Mouse (Mus musculus) CH12.LX (cell line): Measurements from ENCODE around the gene Sesn2. TPM values are rescaled to one million over a fixed set of nuclear protein-coding genes. Genes with fewer than 3 reads are reported as not detected.

Experiments used
- DNase-seq: peaks from one replicate; pipeline ENCODE4 v3.0.0-alpha.2; 2013; ENCODE audit errors: extremely low read depth
- H3K27ac ChIP-seq: 2 replicates; pipeline ENCODE4 v1.5.1; 2012; ENCODE audit warnings: low read depth, mild to moderate bottlenecking, control low read depth, moderate library complexity; ENCODE audit not compliant: insufficient read depth
- H3K27me3 ChIP-seq: replicated peaks from 2 replicates; pipeline ENCODE3; 2012; ENCODE audit warnings: inconsistent platforms
- H3K36me3 ChIP-seq, 2 experiments: replicated peaks in 1 of 2; 2 replicates each; pipeline versions ENCODE3 to v1.6.1; 2012; ENCODE audit warnings: inconsistent platforms in 1 of 2, low read length in 1 of 2, mild to moderate bottlenecking in 1 of 2, mixed read lengths in 1 of 2, moderate library complexity in 1 of 2; ENCODE audit not compliant: control insufficient read depth in 1 of 2, insufficient read depth in 1 of 2
- H3K4me1 ChIP-seq, 2 experiments: 2 replicates each; pipeline ENCODE4 v1.6.1; 2012; ENCODE audit warnings: inconsistent platforms in 1 of 2, moderate library complexity in 1 of 2; ENCODE audit not compliant: insufficient read depth in 2 of 2, control insufficient read depth in 1 of 2
- H3K4me2 ChIP-seq: 2 replicates; pipeline ENCODE4 v1.6.1; 2012; ENCODE audit warnings: low read depth, mild to moderate bottlenecking, control low read depth; ENCODE audit not compliant: poor library complexity, insufficient read depth, severe bottlenecking
- H3K4me3 ChIP-seq, 3 experiments: fragments of 150-350 bp in 1 of 3; sonication (generic) in 1 of 3; replicated peaks in 1 of 3; 2 replicates each; pipeline versions ENCODE3 to v1.5.1; 2011 to 2012; ENCODE audit warnings: low read depth in 2 of 3, low read length in 2 of 3, mild to moderate bottlenecking in 2 of 3, moderate library complexity in 2 of 3, control low read depth in 1 of 3, improper control_type of control experiment in 1 of 3, inconsistent platforms in 1 of 3, mixed read lengths in 1 of 3; ENCODE audit not compliant: poor library complexity in 1 of 3
- H3K79me2 ChIP-seq: replicated peaks from 2 replicates; pipeline ENCODE4 v1.6.1; 2012; ENCODE audit warnings: mild to moderate bottlenecking, moderate library complexity; ENCODE audit not compliant: control insufficient read depth, poor library complexity, insufficient read depth, severe bottlenecking; ENCODE audit errors: extremely low read depth
- H3K9ac ChIP-seq: 2 replicates; pipeline ENCODE4 v1.6.1; 2012; ENCODE audit warnings: low read depth, mild to moderate bottlenecking, control low read depth, moderate library complexity; ENCODE audit not compliant: insufficient read depth
- H3K9me3 ChIP-seq: replicated peaks from 2 replicates; pipeline ENCODE3; 2012; ENCODE audit warnings: low read length, inconsistent platforms, mixed read lengths
- BHLHE40 ChIP-seq: IDR thresholded peaks from 2 replicates; pipeline ENCODE4 v1.6.1; 2011; ENCODE audit warnings: mild to moderate bottlenecking, low read depth, low read length, improper control_type of control experiment
- CHD1 ChIP-seq: IDR thresholded peaks from 2 replicates; pipeline ENCODE4 v1.6.1; 2012; ENCODE audit warnings: low read depth, low read length, improper control_type of control experiment, inconsistent platforms
- CHD2 ChIP-seq: IDR thresholded peaks from 2 replicates; pipeline ENCODE4 v1.6.1; 2011; ENCODE audit warnings: low read length, improper control_type of control experiment
- CTCF ChIP-seq, 2 experiments: IDR thresholded peaks in 1 of 2; conservative IDR thresholded peaks in 1 of 2; 2 replicates each; pipeline ENCODE4 v1.5.1; 2011 to 2012; ENCODE audit warnings: low read depth in 2 of 2, low read length in 2 of 2, improper control_type of control experiment in 1 of 2, inconsistent platforms in 1 of 2, mild to moderate bottlenecking in 1 of 2, moderate library complexity in 1 of 2
- E2F4 ChIP-seq: IDR thresholded peaks from 2 replicates; pipeline ENCODE4 v1.6.1; 2011; ENCODE audit warnings: low read depth, low read length, improper control_type of control experiment; ENCODE audit not compliant: insufficient replicate concordance
- ELF1 ChIP-seq: IDR thresholded peaks from 2 replicates; pipeline ENCODE4 v1.6.1; 2014; ENCODE audit warnings: low read depth, mild to moderate bottlenecking, inconsistent platforms, low read length, improper control_type of control experiment
- ETS1 ChIP-seq: conservative IDR thresholded peaks from 2 replicates; pipeline ENCODE4 v1.6.1; 2012; ENCODE audit warnings: low read depth, mild to moderate bottlenecking, inconsistent platforms, low read length, improper control_type of control experiment, moderate library complexity
- GABPA ChIP-seq: IDR thresholded peaks from 2 replicates; pipeline ENCODE4 v1.6.1; 2012; ENCODE audit warnings: low read depth, low read length, improper control_type of control experiment, inconsistent platforms; ENCODE audit not compliant: insufficient replicate concordance
- HCFC1 ChIP-seq: IDR thresholded peaks from 2 replicates; pipeline ENCODE4 v1.6.1; 2012; ENCODE audit warnings: low read depth, mild to moderate bottlenecking, inconsistent platforms, low read length, improper control_type of control experiment
- IRF4 ChIP-seq: IDR thresholded peaks from 2 replicates; pipeline ENCODE4 v1.6.1; 2014; ENCODE audit warnings: low read depth, mild to moderate bottlenecking, inconsistent platforms, low read length, improper control_type of control experiment
- KAT2A ChIP-seq: IDR thresholded peaks from 2 replicates; pipeline ENCODE4 v1.6.1; 2012; ENCODE audit warnings: low read length, improper control_type of control experiment, inconsistent platforms; ENCODE audit not compliant: insufficient replicate concordance
- MAFK ChIP-seq: IDR thresholded peaks from 2 replicates; pipeline ENCODE4 v1.6.1; 2011; ENCODE audit warnings: low read length, improper control_type of control experiment; ENCODE audit not compliant: insufficient replicate concordance
- MAZ ChIP-seq: IDR thresholded peaks from 2 replicates; pipeline ENCODE4 v1.6.1; 2012; ENCODE audit warnings: low read depth, mild to moderate bottlenecking, inconsistent platforms, low read length, improper control_type of control experiment, moderate library complexity
- MEF2A ChIP-seq: IDR thresholded peaks from 2 replicates; pipeline ENCODE4 v1.6.1; 2014; ENCODE audit warnings: low read depth, mild to moderate bottlenecking, inconsistent platforms, low read length, improper control_type of control experiment, borderline replicate concordance
- MXI1 ChIP-seq: IDR thresholded peaks from 2 replicates; pipeline ENCODE4 v1.6.1; 2011; ENCODE audit warnings: mild to moderate bottlenecking, low read depth, low read length, improper control_type of control experiment
- MYC ChIP-seq: IDR thresholded peaks from 2 replicates; pipeline ENCODE4 v1.6.1; 2011; ENCODE audit warnings: low read depth, mild to moderate bottlenecking, improper control_type of control experiment, low read length
- NELFE ChIP-seq: IDR thresholded peaks from 2 replicates; pipeline ENCODE4 v1.6.1; 2011; ENCODE audit warnings: low read depth, low read length, improper control_type of control experiment
- NRF1 ChIP-seq: IDR thresholded peaks from 2 replicates; pipeline ENCODE4 v1.6.1; 2014; ENCODE audit warnings: low read depth, mild to moderate bottlenecking, inconsistent platforms, low read length, improper control_type of control experiment, moderate library complexity
- PAX5 ChIP-seq: IDR thresholded peaks from 2 replicates; pipeline ENCODE4 v1.6.1; 2012; ENCODE audit warnings: low read length, inconsistent platforms, mixed read lengths
- POLR2A ChIP-seq: IDR thresholded peaks from 2 replicates; pipeline ENCODE4 v1.6.1; 2011; ENCODE audit warnings: low read depth, mild to moderate bottlenecking, improper control_type of control experiment, low read length
- POLR2AphosphoS2 ChIP-seq: IDR thresholded peaks from 2 replicates; pipeline ENCODE4 v1.6.1; 2011; ENCODE audit warnings: low read depth, low read length, improper control_type of control experiment
- RAD21 ChIP-seq: IDR thresholded peaks from 2 replicates; pipeline ENCODE4 v1.6.1; 2011; ENCODE audit warnings: low read depth, mild to moderate bottlenecking, low read length, improper control_type of control experiment, moderate library complexity
- RCOR1 ChIP-seq: conservative IDR thresholded peaks from 2 replicates; pipeline ENCODE4 v1.6.1; 2012; ENCODE audit warnings: low read depth, mild to moderate bottlenecking, inconsistent platforms, low read length, improper control_type of control experiment
- SIN3A ChIP-seq: IDR thresholded peaks from 2 replicates; pipeline ENCODE4 v1.6.1; 2012; ENCODE audit warnings: low read length, improper control_type of control experiment, inconsistent platforms
- TBP ChIP-seq: conservative IDR thresholded peaks from 2 replicates; pipeline ENCODE4 v1.6.1; 2011; ENCODE audit warnings: low read depth, low read length, improper control_type of control experiment
- TCF12 ChIP-seq: IDR thresholded peaks from 2 replicates; pipeline ENCODE4 v1.6.1; 2014; ENCODE audit warnings: low read depth, mild to moderate bottlenecking, inconsistent platforms, low read length, improper control_type of control experiment
- USF2 ChIP-seq: conservative IDR thresholded peaks from 2 replicates; pipeline ENCODE4 v1.6.1; 2011; ENCODE audit warnings: low read depth, low read length, improper control_type of control experiment
- ZC3H11A ChIP-seq: IDR thresholded peaks from 2 replicates; pipeline ENCODE4 v1.6.1; 2012; ENCODE audit warnings: low read depth, mild to moderate bottlenecking, inconsistent platforms, low read length, improper control_type of control experiment
- ZKSCAN1 ChIP-seq: IDR thresholded peaks from 2 replicates; pipeline ENCODE4 v1.6.1; 2012; ENCODE audit warnings: low read depth, inconsistent platforms, low read length, improper control_type of control experiment, borderline replicate concordance
- dilution Hi-C: fragments of 300-500 bp; cut with MboI; formaldehyde crosslinking; loops from 2 replicates; pipeline ENCODE4 v1.14.3; 2020; ENCODE audit warnings: low sequenced_read_pairs; ENCODE audit not compliant: extremely low pct_unique_long_range_greater_than_20kb, extremely low pct_ligation_motif_present
- in situ Hi-C: fragments of 300-500 bp; cut with MboI; formaldehyde crosslinking; loops from 3 replicates; pipeline ENCODE4 v1.14.3; 2019; ENCODE audit warnings: low sequenced_read_pairs, low pct_ligation_motif_present, low pct_unique_long_range_greater_than_20kb, mixed read lengths
- polyA plus RNA-seq: library from polyadenylated mRNA; unstranded; fragments of >175 nt; gene quantifications from 2 replicates; pipeline ENCODE4 v1.2.1, GENCODE M21; 2012; ENCODE audit warnings: low read depth; ENCODE audit not compliant: insufficient read length
- total RNA-seq, 2 experiments: library from RNA; depleted of rRNA; stranded (reverse); fragments of 300-350 nt in 1 of 2; fragments of >200 nt in 1 of 2; gene quantifications; 2 replicates each; pipeline ENCODE4 v1.2.3; 2012 to 2014

Sesn2 gene
- total and polyA plus RNA-seq, 3 experiments = 35.6 to 68.1 (median 40.1) TPM

- peak overlapping the region; percentile 52 to 64 (median 63) for H3K4me3 ChIP-seq
- in situ Hi-C loops = loop anchor here (25.0 kb wide), 2 partner anchors 203 to 428 kb away; partner anchors contain the start of genes Epb41 and Rab42
- H3K4me2 ChIP-seq = peak overlapping the region; percentile 84
- no peaks in the 10 kb centered on the region for H3K36me3 ChIP-seq
- dilution Hi-C loops = no loop called here
- H3K4me1 ChIP-seq = peaks cover 3 to 33% of the 10 kb centered on the region in 2 experiments
- no peaks in the 10 kb centered on the region for H3K9me3 ChIP-seq
- H3K79me2 ChIP-seq = no peaks in the 10 kb centered on the region
- peak overlapping the region; percentile 99 for H3K9ac ChIP-seq
- no peaks in the 10 kb centered on the region for H3K27me3 ChIP-seq
- TF ChIP-seq TBP (peak; percentile 97), CHD1 (no peak), NRF1 (0 out of 2 replicates have a peak, but pooled peaks have one; percentile 25), MAFK (peak; percentile 46; the same call in 1 of the 2 replicates), IRF4 (no peak), ELF1 (peak; percentile 68), SIN3A (peak; percentile 49; the same call in 1 of the 2 replicates), RAD21 (no peak), MXI1 (peak; percentile 52; the same call in 1 of the 2 replicates), CHD2 (peak; percentile 85), MYC (no peak), NELFE (peak; percentile 56), POLR2A (peak; percentile 43; the same call in 1 of the 2 replicates), TCF12 (peak; percentile 36; the same call in 1 of the 2 replicates)
- peak; percentile 99 for DNase-seq
- peak overlapping the region; percentile 91 for H3K27ac ChIP-seq
Observed at GRCm38 (mm10) chr4:132515369-132516155, 5.3 kb upstream of the Sesn2 start.

- Histone ChIP-seq H3K4me1 (peaks cover 3 to 33% of the 10 kb centered on the region in 2 experiments), H3K4me2 (peak overlapping the region; percentile 84), H3K36me3 (no peaks in the 10 kb centered on the region), H3K27ac (peak overlapping the region; percentile 95), H3K9me3 (no peaks in the 10 kb centered on the region), H3K79me2 (peaks cover 5% of the 10 kb centered on the region), H3K27me3 (no peaks in the 10 kb centered on the region), H3K4me3 (peak overlapping the region; percentile 52 to 64 (median 63)), H3K9ac (peak overlapping the region; percentile 99)
- in situ Hi-C loops (loop anchor here (5.0 to 25.0 kb wide), 3 partner anchors 102 to 427 kb away; partner anchors contain the start of genes Epb41 and Rab42), dilution Hi-C loops (no loop called here)
- DNase-seq = peak; percentile 88
- TF ChIP-seq KAT2A = no peak
- TF ChIP-seq PAX5 = no peak
- no peak for TF ChIP-seq ZKSCAN1
- TF ChIP-seq MEF2A = peak; percentile 11; the same call in 1 of the 2 replicates
- no peak for TF ChIP-seq E2F4
- no peak for TF ChIP-seq MAFK
- no peak for TF ChIP-seq ETS1
- TF ChIP-seq USF2 = no peak
- peak; percentile 70 for TF ChIP-seq RAD21
- no peak for TF ChIP-seq CHD2
- TF ChIP-seq ZC3H11A = no peak
- TF ChIP-seq MYC = no peak
- no peak for TF ChIP-seq POLR2AphosphoS2
- TF ChIP-seq BHLHE40 = no peak
- TF ChIP-seq TCF12 = no peak
- no peak for TF ChIP-seq HCFC1
- TF ChIP-seq ELF1 = no peak
- TF ChIP-seq MAZ = no peak
- TF ChIP-seq RCOR1 = no peak
- peak; percentile 69 to 74 for TF ChIP-seq CTCF (conservative IDR thresholded peaks at IDR 0.05 in 1 of 2, IDR thresholded peaks at IDR 0.05 in 1 of 2; ENCODE audit: low read depth in 2 of 2, low read length in 2 of 2)
- no peak for TF ChIP-seq GABPA
Observed at GRCm38 (mm10) chr4:132514555-132515135, 4.3 kb upstream of the Sesn2 start.
